Mouse (Mus musculus): ENCODE data around the gene Mblac2.
"Not testable (repeated sequence)": the region's sequence is repeated elsewhere in the genome, so short reads cannot be mapped to it uniquely, and the experiment has no call there.

The Mblac2 gene

GRCm38 (mm10) chr13:81710775-81711545 lies at the start of gene Mblac2, which contains the start of gene Polr3g:
Mblac2 (plus strand) TSS chr13:81711341.
Polr3g (minus strand) TSS chr13:81711013.
- DNase-seq (ENCODE audit: low spot score) = peak; percentile 95

DNA sequence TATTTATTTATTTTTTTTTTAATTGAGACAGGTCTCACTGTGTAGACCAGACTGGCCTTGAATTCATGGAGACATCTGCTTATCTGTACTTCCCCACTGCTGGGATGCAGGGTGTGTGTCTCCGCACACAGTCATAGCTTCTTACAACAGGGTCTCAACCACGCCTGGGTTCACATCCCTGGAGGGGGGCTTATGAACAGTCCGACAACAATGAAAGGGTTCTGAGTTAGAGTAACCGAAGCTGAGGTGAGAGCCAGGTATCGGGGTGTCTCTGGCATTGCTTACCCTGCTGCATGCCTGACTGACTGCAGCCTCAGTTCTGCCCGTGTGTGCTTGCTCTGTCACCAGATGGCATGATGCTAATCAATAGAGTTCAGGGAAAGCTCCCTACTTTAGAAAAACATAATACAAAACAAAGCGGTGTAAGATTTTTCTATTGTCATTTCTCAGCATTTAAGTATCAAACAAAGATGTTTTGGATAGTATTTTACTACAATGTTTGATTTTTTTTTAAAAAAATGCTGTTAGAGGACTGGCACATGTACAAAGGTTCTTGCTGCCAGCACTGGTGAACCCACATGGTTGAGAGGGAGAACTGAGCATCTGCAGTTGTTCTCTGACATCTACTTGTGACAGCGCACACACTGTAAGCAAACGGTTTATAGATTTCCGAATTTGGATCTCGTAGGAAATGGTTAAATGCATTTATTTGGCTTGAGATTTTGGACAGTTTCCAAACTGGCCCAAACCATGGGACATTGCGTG lies 47.4 kb upstream of the Mblac2 start:
- DNase-seq (ENCODE audit: low spot score) = no peak

GRCm38 (mm10) chr13:81664331-81664698 lies 46.8 kb upstream of the Mblac2 start:
- DNase-seq (ENCODE audit: low spot score) = no peak

DNA sequence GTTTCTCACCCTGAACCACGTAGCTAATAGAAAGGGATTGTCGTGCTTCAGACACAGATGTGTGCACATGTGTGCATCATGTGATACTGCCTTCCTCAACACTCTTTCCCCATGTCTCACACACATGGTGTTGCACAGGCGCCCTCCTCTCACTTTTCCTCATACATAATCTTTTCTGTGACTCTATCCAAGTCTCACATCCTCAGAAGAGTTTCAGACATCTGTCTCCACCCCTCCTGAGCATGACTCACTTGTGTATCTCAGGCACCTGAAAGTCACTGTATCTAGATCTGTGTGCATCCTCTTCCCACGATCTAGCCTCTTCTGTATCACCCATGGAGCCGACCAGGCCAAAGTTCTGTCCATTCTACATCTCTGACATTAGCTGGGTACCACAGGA lies 43.4 kb upstream of the Mblac2 start:
- DNase-seq (ENCODE audit: low spot score) = no peak

DNA sequence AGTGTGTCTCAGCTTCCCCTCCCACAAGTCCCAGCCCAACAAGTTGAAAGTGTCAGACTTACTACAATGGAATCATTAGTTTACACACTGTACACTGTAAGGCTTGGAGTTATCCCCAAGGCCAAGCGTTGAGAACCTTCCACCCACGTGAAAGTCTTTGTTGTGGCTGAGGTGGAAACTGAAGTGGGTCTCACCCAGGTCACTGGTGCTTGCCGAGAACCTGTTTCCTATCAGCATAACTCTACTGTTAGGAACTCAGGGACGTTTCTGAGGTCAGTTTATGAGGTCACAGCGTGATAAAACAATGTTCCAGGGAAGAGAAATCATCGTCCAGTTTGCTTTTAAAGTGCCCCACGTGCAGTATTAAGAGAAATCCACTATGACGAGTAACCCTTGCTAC lies 35.8 kb upstream of the Mblac2 start:
- no peak for DNase-seq (ENCODE audit: low spot score)

DNA sequence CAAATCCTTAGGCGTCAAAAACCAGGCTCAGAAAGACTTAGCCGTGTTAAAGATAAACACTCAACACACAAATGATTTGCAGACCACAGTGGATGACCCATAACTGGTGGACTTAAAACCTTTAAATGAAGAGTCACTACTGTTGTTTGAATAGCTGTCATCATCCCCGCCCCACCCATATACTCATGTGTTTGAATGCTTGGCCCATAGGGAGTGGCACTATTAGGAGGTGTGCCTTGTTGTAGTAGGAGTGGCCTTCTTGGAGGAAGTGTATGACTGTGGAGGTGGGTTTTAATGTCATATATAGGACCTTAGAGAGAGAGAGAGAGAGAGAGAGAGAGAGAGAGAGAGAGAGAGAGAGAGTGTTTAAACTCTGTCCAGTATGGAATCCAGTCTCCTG lies 28.0 kb upstream of the Mblac2 start:
- DNase-seq (ENCODE audit: low spot score) = no peak

- DNase-seq (ENCODE audit: low spot score) = no peak
Measured at GRCm38 (mm10) chr13:81684258-81684657, 26.9 kb upstream of the Mblac2 start.

GRCm38 (mm10) chr13:81684884-81685283 lies 26.3 kb upstream of the Mblac2 start:
- no peak for DNase-seq (ENCODE audit: low spot score)

GRCm38 (mm10) chr13:81689587-81689986 lies 21.6 kb upstream of the Mblac2 start:
- no peak for DNase-seq (ENCODE audit: low spot score)

DNA sequence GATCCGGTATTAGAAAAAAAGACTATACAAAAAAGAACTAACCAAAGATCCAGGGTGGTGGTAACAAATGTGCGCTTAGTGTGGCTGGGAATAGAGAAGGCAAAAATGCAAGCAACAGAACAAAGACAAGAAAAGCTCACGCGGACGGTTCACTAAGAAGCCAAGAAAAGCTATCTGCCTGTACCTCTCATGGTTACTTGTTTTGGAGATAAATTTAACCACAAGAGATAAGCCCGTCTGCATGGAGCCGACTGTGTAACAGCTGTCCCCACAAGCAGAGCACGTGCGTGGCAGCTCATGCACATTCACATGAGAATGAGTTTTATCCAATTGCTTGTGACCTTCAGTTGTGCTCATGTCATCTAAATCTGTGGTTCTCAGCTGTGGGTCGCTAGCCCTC lies 20.7 kb upstream of the Mblac2 start:
- DNase-seq (ENCODE audit: low spot score) = no peak

DNA sequence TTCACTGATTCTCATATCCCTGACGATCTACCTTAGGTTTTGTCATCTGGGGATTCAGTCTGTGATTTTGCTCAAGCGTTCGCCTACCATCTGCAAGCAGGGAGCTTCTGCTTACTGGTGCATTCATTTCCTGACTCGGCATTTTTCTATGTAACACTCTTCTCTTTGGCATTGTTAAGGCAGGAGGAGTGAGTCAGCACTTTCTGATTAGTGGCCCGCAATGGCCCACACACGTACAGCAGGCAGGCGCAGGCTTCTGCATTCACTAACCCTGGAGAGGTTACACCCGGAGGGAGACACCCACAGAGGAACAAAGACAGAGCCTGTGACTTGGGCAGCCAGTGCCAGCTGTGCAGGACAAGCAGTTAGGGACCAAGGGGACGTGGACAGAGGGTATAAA lies 19.5 kb upstream of the Mblac2 start:
- peak; percentile 20 for DNase-seq (ENCODE audit: low spot score)

GRCm38 (mm10) chr13:81694446-81694845 lies 16.7 kb upstream of the Mblac2 start:
- DNase-seq (ENCODE audit: low spot score) = no peak

- no peak for DNase-seq (ENCODE audit: low spot score)
Measured at GRCm38 (mm10) chr13:81703148-81703547, 8.0 kb upstream of the Mblac2 start.

DNA sequence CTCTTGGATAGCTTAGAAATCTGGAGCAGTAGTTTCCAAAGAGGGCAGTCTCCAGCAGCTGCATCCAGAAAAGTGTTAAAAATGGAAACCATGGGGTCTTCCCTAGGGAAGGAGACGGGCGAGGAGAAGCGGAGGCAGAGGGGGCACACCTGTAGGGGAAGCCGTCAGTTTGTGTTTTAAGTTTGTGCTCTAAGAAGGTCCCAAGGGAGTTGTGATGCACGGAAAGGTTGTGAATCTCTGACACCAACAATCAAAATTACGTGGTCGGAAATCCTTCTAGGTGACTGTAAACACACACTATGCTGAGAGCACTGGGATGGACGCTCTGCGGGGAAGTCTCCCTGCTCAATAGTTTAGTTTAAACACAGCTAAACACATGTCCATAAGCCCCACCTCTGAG lies 7.5 kb upstream of the Mblac2 start:
- DNase-seq (ENCODE audit: low spot score) = no peak

GRCm38 (mm10) chr13:81706311-81706710 lies 4.8 kb upstream of the Mblac2 start:
- DNase-seq (ENCODE audit: low spot score) = no peak

DNA sequence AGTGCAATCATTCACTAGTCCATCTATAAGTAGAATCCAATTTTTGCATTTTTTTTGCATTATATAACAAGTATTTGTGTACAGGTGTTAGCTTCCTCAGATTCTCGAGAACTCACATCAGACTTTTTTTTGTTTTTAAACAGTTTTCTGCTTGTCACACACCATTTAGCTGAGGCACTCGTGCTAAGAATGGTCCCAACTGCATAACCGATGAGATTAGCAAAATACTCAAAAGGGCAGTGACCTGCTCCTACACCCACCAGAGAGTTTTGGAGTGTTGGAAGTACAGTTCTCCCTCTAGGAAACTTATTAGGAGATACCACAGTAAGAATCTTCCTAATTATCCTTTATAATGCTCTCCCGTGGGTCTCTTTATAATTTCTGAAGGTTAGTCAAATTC lies 1.3 kb upstream of the Mblac2 start:
- no peak for DNase-seq (ENCODE audit: low spot score)

- no peak for DNase-seq (ENCODE audit: low spot score)
Measured at GRCm38 (mm10) chr13:81710266-81710665, 875 bp upstream of the Mblac2 start.

- peak; percentile 35 for DNase-seq (ENCODE audit: low spot score)
Measured at GRCm38 (mm10) chr13:81711546-81712371, 618 bp downstream of the Mblac2 start.

DNA sequence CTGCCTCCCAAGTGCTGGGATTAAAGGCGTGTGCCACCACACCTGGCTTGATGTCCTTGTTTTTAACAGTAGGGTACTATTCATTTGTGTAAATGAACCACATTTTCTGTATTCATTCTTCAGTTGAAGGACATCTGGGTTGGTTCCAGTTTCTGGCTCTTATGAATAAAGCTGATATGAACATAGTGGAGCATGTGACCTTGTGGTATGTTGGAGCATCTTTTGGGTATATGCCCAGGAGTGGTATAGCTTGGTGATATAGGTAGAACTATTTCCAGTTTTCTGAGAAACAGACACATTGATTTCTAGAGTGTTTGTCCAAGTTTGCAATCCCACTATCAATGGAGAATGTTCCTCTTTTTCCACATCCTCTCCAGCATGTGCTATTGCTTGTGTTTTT lies 2.8 kb downstream of the Mblac2 start:
- no peak for DNase-seq (ENCODE audit: low spot score)

GRCm38 (mm10) chr13:81728141-81728540 lies 17.0 kb downstream of the Mblac2 start:
- not testable (repeated sequence) for DNase-seq (ENCODE audit: low spot score)

DNA sequence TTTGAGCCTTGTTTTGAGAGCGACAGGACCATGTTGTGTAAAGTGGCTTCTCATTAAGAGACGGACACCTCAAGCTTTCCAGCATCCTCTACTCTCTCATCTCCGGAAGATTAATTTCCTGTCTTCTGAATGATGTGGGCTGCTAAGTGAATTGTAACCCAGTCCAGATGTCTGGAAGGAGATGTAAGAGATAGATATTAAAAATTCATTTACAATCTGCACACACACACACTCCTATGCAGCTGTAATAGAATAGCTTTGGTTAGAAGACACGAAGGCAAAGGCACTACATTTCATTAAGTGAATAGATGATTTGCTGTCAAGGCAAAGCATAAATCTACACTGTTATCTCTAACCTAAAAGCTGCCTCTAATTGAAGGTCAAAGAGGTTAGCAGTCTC lies 18.0 kb downstream of the Mblac2 start:
- no peak for DNase-seq (ENCODE audit: low spot score)

DNA sequence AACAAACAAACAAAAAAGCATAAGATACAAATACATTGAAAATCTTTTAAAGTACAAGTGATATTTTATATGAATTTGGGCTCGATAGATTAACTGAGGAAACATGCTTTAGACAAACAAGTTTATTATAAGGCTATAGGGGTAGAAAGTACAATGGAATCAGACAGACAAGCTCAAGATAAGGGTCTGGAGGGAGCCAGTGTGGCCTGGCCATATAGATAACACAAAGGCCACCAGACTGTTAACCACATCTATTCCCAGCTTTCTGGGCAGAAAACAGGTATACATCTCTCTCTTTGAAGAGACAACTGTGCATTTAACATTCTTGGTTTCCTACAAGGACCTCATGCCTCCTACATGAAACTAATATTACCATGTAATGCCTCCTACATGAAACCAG lies 19.2 kb downstream of the Mblac2 start:
- no peak for DNase-seq (ENCODE audit: low spot score)

DNA sequence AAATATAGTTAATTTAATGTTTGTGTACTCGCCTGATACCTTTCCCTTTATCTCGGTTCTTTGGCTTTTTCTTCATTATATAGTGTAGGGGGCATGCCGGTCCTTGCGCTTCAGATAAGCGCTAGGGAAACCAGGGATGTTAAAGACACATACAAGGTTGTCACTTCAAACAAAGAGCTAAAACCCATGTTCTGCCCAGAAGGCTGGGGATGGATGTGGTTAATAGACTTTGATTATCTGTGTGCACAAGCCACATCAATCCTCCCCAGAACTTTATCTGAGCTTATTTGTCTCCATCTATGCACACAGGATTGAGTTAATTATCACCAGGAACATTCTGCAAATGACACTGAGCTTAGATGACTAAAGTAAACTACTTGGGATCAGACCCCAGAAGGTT lies 25.5 kb downstream of the Mblac2 start:
- DNase-seq (ENCODE audit: low spot score) = no peak
